Mouse (Mus musculus) embryonic facial prominence, embryonic 10.5 days (tissue): ENCODE results near the gene Micu2. TPM values are rescaled to one million over a fixed set of nuclear protein-coding genes. Genes with fewer than 3 reads are reported as not detected.

Experiments
- DNase-seq: peaks from one replicate; pipeline ENCODE4 v3.0.0-alpha.2; 2017; ENCODE audit warnings: low spot score
- H3K27ac ChIP-seq: fragments of 300-500 bp; sonication (generic); replicated peaks from 2 replicates; pipeline ENCODE4 v1.5.1; 2016; ENCODE audit warnings: mild to moderate bottlenecking
- H3K27me3 ChIP-seq: fragments of 300-500 bp; sonication (generic); replicated peaks from 2 replicates; pipeline ENCODE4 v1.6.1; 2016; ENCODE audit warnings: low read depth, mild to moderate bottlenecking; ENCODE audit not compliant: poor library complexity, severe bottlenecking
- H3K36me3 ChIP-seq: fragments of 300-500 bp; sonication (generic); replicated peaks from 2 replicates; pipeline ENCODE4 v1.6.1; 2016; ENCODE audit warnings: mild to moderate bottlenecking, moderate library complexity
- H3K4me1 ChIP-seq: fragments of 300-500 bp; sonication (generic); 2 replicates; pipeline ENCODE4 v1.6.1; 2016
- H3K4me3 ChIP-seq: fragments of 300-500 bp; sonication (generic); 2 replicates; pipeline ENCODE4 v1.5.1; 2016; ENCODE audit warnings: mild to moderate bottlenecking, moderate library complexity
- H3K9me3 ChIP-seq: fragments of 300-500 bp; sonication (generic); 2 replicates; pipeline ENCODE4 v1.6.1; 2016; ENCODE audit warnings: mild to moderate bottlenecking
- WGBS: fragments of 180-500 bp; shearing (Covaris S2); methylation state at CpG from one replicate; pipeline ENCODE4 v1.1.7; 2016; 5-methylcytosine and 5-hydroxymethylcytosine counted together
- polyA plus RNA-seq: library from polyadenylated mRNA; unstranded; fragments of >200 nt; fragmentation: Nextera tagmentation; extraction: Ambion mirVana; gene quantifications from 2 replicates; pipeline ENCODE4 v1.2.1, GENCODE M21; 2016

Gene Micu2
- 63.0 and 63.1 TPM in 2 replicates for polyA plus RNA-seq

- Histone ChIP-seq H3K27me3 (no peaks in the 10 kb centered on the region), H3K36me3 (no peaks in the 10 kb centered on the region), H3K4me1 (peaks cover 12% of the 10 kb centered on the region), H3K9me3 (no peaks in the 10 kb centered on the region), H3K4me3 (peak within 1 kb of the TSS; percentile 96), H3K27ac (peak within 1 kb of the TSS; percentile 97)
- WGBS = 3% methylated on average over 76 of the region's 76 CpGs
- DNase-seq = peak; percentile 91
Observed at GRCm38 (mm10) chr14:57998526-57999401, at the start of gene Micu2. Gene Micu2, minus strand, starts transcription at chr14:57999262.

GRCm38 (mm10) chr14:58046639-58047284, 47.7 kb upstream of the Micu2 start:
- H3K27ac ChIP-seq = no peak overlapping the region
- WGBS = 84% methylated on average over 4 of the region's 4 CpGs
- DNase-seq = no peak

GRCm38 (mm10) chr14:58036174-58036573, 37.1 kb upstream of the Micu2 start:
- 27% methylated on average over 6 of the region's 6 CpGs for WGBS
- peak; percentile 23 for DNase-seq
- Histone ChIP-seq H3K36me3 (no peaks in the 10 kb centered on the region), H3K4me1 (peaks cover 10% of the 10 kb centered on the region), H3K4me3 (no peak overlapping the region), H3K27me3 (no peaks in the 10 kb centered on the region), H3K27ac (no peak overlapping the region), H3K9me3 (no peaks in the 10 kb centered on the region)

More at GRCm38 (mm10) chr14:58046639-58047284, 47.7 kb upstream of the Micu2 start:
- H3K4me3 ChIP-seq = no peak overlapping the region
- H3K4me1 ChIP-seq = no peaks in the 10 kb centered on the region
- no peaks in the 10 kb centered on the region for H3K9me3 ChIP-seq
- no peaks in the 10 kb centered on the region for H3K27me3 ChIP-seq
- no peaks in the 10 kb centered on the region for H3K36me3 ChIP-seq

- Histone ChIP-seq H3K9me3 (no peaks in the 10 kb centered on the region), H3K27me3 (no peaks in the 10 kb centered on the region), H3K4me1 (peaks cover 10% of the 10 kb centered on the region), H3K27ac (no peak overlapping the region), H3K36me3 (no peaks in the 10 kb centered on the region), H3K4me3 (no peak overlapping the region)
- peak; percentile 62 for DNase-seq
- 11% methylated on average over 8 of the region's 8 CpGs for WGBS
Observed at GRCm38 (mm10) chr14:58034567-58034966, 35.5 kb upstream of the Micu2 start.

GRCm38 (mm10) chr14:58018869-58019268, 19.8 kb upstream of the Micu2 start:
- Histone ChIP-seq H3K36me3 (no peaks in the 10 kb centered on the region), H3K27ac (no peak overlapping the region), H3K4me3 (no peak overlapping the region), H3K27me3 (no peaks in the 10 kb centered on the region), H3K9me3 (no peaks in the 10 kb centered on the region), H3K4me1 (no peaks in the 10 kb centered on the region)
- 34% methylated on average over 2 of the region's 2 CpGs for WGBS
- DNase-seq = peak; percentile 33

- Histone ChIP-seq H3K4me3 (no peak overlapping the region), H3K4me1 (peaks cover 6% of the 10 kb centered on the region), H3K27ac (no peak overlapping the region), H3K9me3 (no peaks in the 10 kb centered on the region), H3K36me3 (no peaks in the 10 kb centered on the region), H3K27me3 (no peaks in the 10 kb centered on the region)
- WGBS = 71% methylated on average over 6 of the region's 6 CpGs
- DNase-seq = no peak
Observed at GRCm38 (mm10) chr14:58003852-58004251, 4.8 kb upstream of the Micu2 start.

- no peaks in the 10 kb centered on the region for H3K36me3 ChIP-seq
- peaks cover 12% of the 10 kb centered on the region for H3K4me1 ChIP-seq
- DNase-seq = no peak
- H3K9me3 ChIP-seq = no peaks in the 10 kb centered on the region
- H3K27ac ChIP-seq = no peak overlapping the region
- H3K4me3 ChIP-seq = no peak overlapping the region
- no peaks in the 10 kb centered on the region for H3K27me3 ChIP-seq
- 86% methylated on average over 1 of the region's 1 CpGs for WGBS
Observed at GRCm38 (mm10) chr14:58002161-58002560, 3.1 kb upstream of the Micu2 start.

- peak overlapping the region; percentile 96 for H3K4me3 ChIP-seq
- WGBS = 35% methylated on average over 5 of the region's 5 CpGs
- no peak for DNase-seq
- H3K4me1 ChIP-seq = peaks cover 12% of the 10 kb centered on the region
- no peaks in the 10 kb centered on the region for H3K36me3 ChIP-seq
- H3K27me3 ChIP-seq = no peaks in the 10 kb centered on the region
- no peaks in the 10 kb centered on the region for H3K9me3 ChIP-seq
- H3K27ac ChIP-seq = peak overlapping the region; percentile 97
Observed at GRCm38 (mm10) chr14:57999402-57999734, 306 bp upstream of the Micu2 start.

GRCm38 (mm10) chr14:57997431-57997830, 1.6 kb downstream of the Micu2 start:
- no peaks in the 10 kb centered on the region for H3K27me3 ChIP-seq
- peaks cover 6% of the 10 kb centered on the region for H3K36me3 ChIP-seq
- peaks cover 12% of the 10 kb centered on the region for H3K4me1 ChIP-seq
- no peak overlapping the region for H3K27ac ChIP-seq
- no peak overlapping the region for H3K4me3 ChIP-seq
- H3K9me3 ChIP-seq = no peaks in the 10 kb centered on the region
- 76% methylated on average over 1 of the region's 1 CpGs for WGBS
- no peak for DNase-seq

GRCm38 (mm10) chr14:57996210-57996609, 2.9 kb downstream of the Micu2 start:
- Histone ChIP-seq H3K4me1 (peaks cover 12% of the 10 kb centered on the region), H3K27ac (no peak overlapping the region), H3K9me3 (no peaks in the 10 kb centered on the region), H3K36me3 (peaks cover 18% of the 10 kb centered on the region), H3K4me3 (no peak overlapping the region), H3K27me3 (no peaks in the 10 kb centered on the region)
- WGBS = 96% methylated on average over 3 of the region's 3 CpGs
- DNase-seq = no peak

GRCm38 (mm10) chr14:57991761-57992160, 7.3 kb downstream of the Micu2 start:
- H3K27ac ChIP-seq = no peak overlapping the region
- no peaks in the 10 kb centered on the region for H3K4me1 ChIP-seq
- no peak overlapping the region for H3K4me3 ChIP-seq
- DNase-seq = no peak
- H3K9me3 ChIP-seq = peaks cover 12% of the 10 kb centered on the region; the same call in 1 of the 2 replicates
- H3K36me3 ChIP-seq = peaks cover 57% of the 10 kb centered on the region
- H3K27me3 ChIP-seq = no peaks in the 10 kb centered on the region

- H3K9me3 ChIP-seq = peaks cover 12% of the 10 kb centered on the region; the same call in 1 of the 2 replicates
- no peaks in the 10 kb centered on the region for H3K4me1 ChIP-seq
- no peaks in the 10 kb centered on the region for H3K27me3 ChIP-seq
- H3K4me3 ChIP-seq = no peak overlapping the region
- H3K27ac ChIP-seq = no peak overlapping the region
- H3K36me3 ChIP-seq = peaks cover 57% of the 10 kb centered on the region
- no peak for DNase-seq
- 95% methylated on average over 2 of the region's 2 CpGs for WGBS
Observed at GRCm38 (mm10) chr14:57989162-57989561, 9.9 kb downstream of the Micu2 start.

- H3K4me3 ChIP-seq = no peak overlapping the region
- no peak for DNase-seq
- peaks cover 12% of the 10 kb centered on the region; the same call in 1 of the 2 replicates for H3K9me3 ChIP-seq
- peaks cover 35% of the 10 kb centered on the region for H3K36me3 ChIP-seq
- H3K27ac ChIP-seq = no peak overlapping the region
- H3K27me3 ChIP-seq = no peaks in the 10 kb centered on the region
- WGBS = 74% methylated on average over 2 of the region's 2 CpGs
- peaks cover 23% of the 10 kb centered on the region for H3K4me1 ChIP-seq
Observed at GRCm38 (mm10) chr14:57985780-57986179, 13.3 kb downstream of the Micu2 start.
